Mouse (Mus musculus): ENCODE measurements at regions not wholly inside any gene's neighbourhood (a gene's known extent, or its start where the extent isn't known, plus 50 kb on each side); places are given as distances from the start of the nearest gene placed in this dataset.

- peak; percentile 25 for TF ChIP-seq CTCF (IDR thresholded peaks at IDR 0.05; ENCODE audit: low read depth)
- Histone ChIP-seq H3K36me3 (ENCODE audit: insufficient read depth) (no peaks in the 10 kb centered on the region), H3K27me3 (ENCODE audit: insufficient read depth, low read length) (no peaks in the 10 kb centered on the region; the same call in 1 of the 2 replicates), H3K4me3 (ENCODE audit: low read depth, low read length) (no peak overlapping the region), H3K9me3 (ENCODE audit: low read length) (no peaks in the 10 kb centered on the region), H3K4me1 (ENCODE audit: insufficient read depth) (no peaks in the 10 kb centered on the region), H3K4me2 (ENCODE audit: low read depth) (no peak overlapping the region), H3K27ac (ENCODE audit: low read depth, low read length) (no peak overlapping the region), H3K9ac (no peak overlapping the region)
- DNase-seq (no peak), ATAC-seq (no peak)
- 81% methylated on average over 1 of the region's 1 CpGs for WGBS
These were observed 159.0 kb upstream of the Gas1 start for GRCm38 (mm10) chr13:60336196-60336595.

DNA sequence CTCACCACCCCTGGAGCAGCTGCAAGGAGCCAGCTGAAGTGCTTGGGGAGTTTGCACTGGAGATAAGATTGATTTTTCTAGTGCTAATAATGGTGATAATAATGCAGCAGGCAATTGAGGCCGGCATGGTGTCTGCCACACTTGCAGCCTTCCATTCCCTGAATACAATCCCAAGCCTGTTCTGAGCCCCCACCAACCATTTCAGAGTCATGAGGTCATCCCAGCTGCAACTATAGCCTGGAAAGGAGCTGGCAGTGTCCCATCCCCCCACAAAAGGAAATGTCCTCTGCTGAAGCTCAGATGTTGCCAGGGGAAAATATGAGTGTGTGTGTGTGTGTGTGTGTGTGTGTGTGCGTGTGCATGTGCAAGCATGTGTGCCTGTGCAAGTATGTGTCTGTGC is 160.2 kb upstream of the Gas1 start:
- Histone ChIP-seq H3K9ac (no peak overlapping the region), H3K27me3 (ENCODE audit: insufficient read depth, low read length) (no peaks in the 10 kb centered on the region; the same call in 1 of the 2 replicates), H3K9me3 (ENCODE audit: low read length) (no peaks in the 10 kb centered on the region), H3K27ac (ENCODE audit: low read depth, low read length) (no peak overlapping the region), H3K36me3 (ENCODE audit: insufficient read depth) (no peaks in the 10 kb centered on the region), H3K4me3 (ENCODE audit: low read depth, low read length) (no peak overlapping the region), H3K4me2 (ENCODE audit: low read depth) (no peak overlapping the region), H3K4me1 (ENCODE audit: insufficient read depth) (no peaks in the 10 kb centered on the region)
- WGBS, result 51% methylated on average over 2 of the region's 2 CpGs
- ATAC-seq, result peak; percentile 58; the same call in 1 of the 2 replicates
- TF ChIP-seq CTCF (IDR thresholded peaks at IDR 0.05; ENCODE audit: low read depth), result no peak
- no peak for DNase-seq

GRCm38 (mm10) chr13:60338107-60338506 is 160.9 kb upstream of the Gas1 start:
- TF ChIP-seq CTCF (IDR thresholded peaks at IDR 0.05; ENCODE audit: low read depth), result no peak
- Histone ChIP-seq H3K4me3 (ENCODE audit: low read depth, low read length) (no peak overlapping the region), H3K27ac (ENCODE audit: low read depth, low read length) (no peak overlapping the region), H3K36me3 (ENCODE audit: insufficient read depth) (no peaks in the 10 kb centered on the region), H3K9me3 (ENCODE audit: low read length) (no peaks in the 10 kb centered on the region), H3K27me3 (ENCODE audit: insufficient read depth, low read length) (no peaks in the 10 kb centered on the region; the same call in 1 of the 2 replicates), H3K4me1 (ENCODE audit: insufficient read depth) (no peaks in the 10 kb centered on the region), H3K9ac (no peak overlapping the region), H3K4me2 (ENCODE audit: low read depth) (no peak overlapping the region)
- DNase-seq (no peak), ATAC-seq (no peak)
- 91% methylated on average over 8 of the region's 8 CpGs for WGBS

DNA sequence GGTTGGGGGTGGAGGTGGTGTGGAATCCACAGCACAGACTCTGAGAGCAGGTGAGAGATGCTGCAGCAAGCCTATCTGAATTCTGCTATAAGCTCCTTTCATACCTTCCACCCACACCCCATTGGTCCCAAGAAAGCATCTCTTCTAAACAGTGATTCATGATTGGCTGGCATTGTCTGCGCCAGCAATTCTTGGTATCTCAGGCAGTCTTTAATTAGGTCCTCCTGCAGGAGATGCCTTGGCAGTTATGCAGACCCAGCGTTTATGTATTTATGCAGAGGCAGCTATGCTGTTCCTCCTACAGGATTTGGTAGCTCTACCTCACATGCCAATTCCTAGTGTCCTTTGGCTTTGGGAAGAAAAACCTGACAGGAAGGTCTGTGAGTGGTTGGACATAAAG is 162.9 kb upstream of the Gas1 start:
- Histone ChIP-seq H3K27me3 (ENCODE audit: insufficient read depth, low read length) (no peaks in the 10 kb centered on the region; the same call in 1 of the 2 replicates), H3K4me1 (ENCODE audit: insufficient read depth) (no peaks in the 10 kb centered on the region), H3K4me3 (ENCODE audit: low read depth, low read length) (no peak overlapping the region), H3K36me3 (ENCODE audit: insufficient read depth) (no peaks in the 10 kb centered on the region), H3K27ac (ENCODE audit: low read depth, low read length) (no peak overlapping the region), H3K9me3 (ENCODE audit: low read length) (no peaks in the 10 kb centered on the region), H3K9ac (no peak overlapping the region), H3K4me2 (ENCODE audit: low read depth) (no peak overlapping the region)
- TF ChIP-seq CTCF (IDR thresholded peaks at IDR 0.05; ENCODE audit: low read depth), result no peak
- DNase-seq (no peak), ATAC-seq (no peak)
- 71% methylated on average over 2 of the region's 2 CpGs for WGBS

DNA sequence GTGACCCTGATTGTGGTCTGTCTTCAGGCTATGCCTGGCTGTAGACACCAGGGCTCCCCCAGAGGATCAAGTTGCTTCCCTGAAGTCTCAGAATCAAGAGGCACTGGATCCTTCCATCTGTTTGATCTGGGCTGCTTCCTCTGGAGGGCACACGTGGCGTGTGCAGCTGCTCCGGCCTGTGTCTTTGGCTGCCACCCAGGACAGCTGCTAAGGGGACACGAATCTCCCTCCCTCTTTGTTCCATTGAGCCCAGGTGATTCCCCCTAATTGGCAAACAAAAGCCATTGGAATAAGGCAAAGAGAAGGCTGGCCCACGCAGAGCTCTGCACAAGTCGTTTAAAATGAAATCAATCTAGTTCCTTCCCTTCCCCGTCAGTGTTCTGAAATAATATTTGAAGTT is 170.7 kb upstream of the Gas1 start:
- Histone ChIP-seq H3K27me3 (ENCODE audit: insufficient read depth, low read length) (no peaks in the 10 kb centered on the region), H3K4me3 (ENCODE audit: low read depth, low read length) (no peak overlapping the region), H3K4me2 (ENCODE audit: low read depth) (no peak overlapping the region), H3K9me3 (ENCODE audit: low read length) (no peaks in the 10 kb centered on the region), H3K27ac (ENCODE audit: low read depth, low read length) (no peak overlapping the region), H3K9ac (no peak overlapping the region), H3K36me3 (ENCODE audit: insufficient read depth) (no peaks in the 10 kb centered on the region), H3K4me1 (ENCODE audit: insufficient read depth) (no peaks in the 10 kb centered on the region)
- no peak for ATAC-seq
- no peak for TF ChIP-seq CTCF (IDR thresholded peaks at IDR 0.05; ENCODE audit: low read depth)
- peak; percentile 25 for DNase-seq
- WGBS, result 13% methylated on average over 7 of the region's 7 CpGs

- no peak for DNase-seq
- WGBS, result 74% methylated on average over 2 of the region's 2 CpGs
- no peak for ATAC-seq
- Histone ChIP-seq H3K27ac (ENCODE audit: low read depth, low read length) (no peak overlapping the region), H3K4me1 (ENCODE audit: insufficient read depth) (no peaks in the 10 kb centered on the region), H3K27me3 (ENCODE audit: insufficient read depth, low read length) (no peaks in the 10 kb centered on the region), H3K4me2 (ENCODE audit: low read depth) (no peak overlapping the region), H3K9me3 (ENCODE audit: low read length) (no peaks in the 10 kb centered on the region), H3K36me3 (ENCODE audit: insufficient read depth) (no peaks in the 10 kb centered on the region), H3K9ac (no peak overlapping the region), H3K4me3 (ENCODE audit: low read depth, low read length) (no peak overlapping the region)
- no peak for TF ChIP-seq CTCF (IDR thresholded peaks at IDR 0.05; ENCODE audit: low read depth)
These were observed 171.3 kb upstream of the Gas1 start for GRCm38 (mm10) chr13:60348438-60348837.

GRCm38 (mm10) chr13:60355707-60356490 is 178.7 kb upstream of the Gas1 start:
- DNase-seq (no peak), ATAC-seq (no peak)
- H3K27me3 ChIP-seq (ENCODE audit: insufficient read depth, low read length), result no peaks in the 10 kb centered on the region
- H3K9me3 ChIP-seq (ENCODE audit: low read length), result no peaks in the 10 kb centered on the region
- H3K4me1 ChIP-seq (ENCODE audit: insufficient read depth), result no peaks in the 10 kb centered on the region
- 78% methylated on average over 6 of the region's 6 CpGs for WGBS
- no peak overlapping the region for H3K4me3 ChIP-seq (ENCODE audit: low read depth, low read length)
- H3K27ac ChIP-seq (ENCODE audit: low read depth, low read length), result no peak overlapping the region
- H3K4me2 ChIP-seq (ENCODE audit: low read depth), result no peak overlapping the region
- H3K9ac ChIP-seq, result no peak overlapping the region
- TF ChIP-seq CTCF (IDR thresholded peaks at IDR 0.05; ENCODE audit: low read depth), result no peak
- no peaks in the 10 kb centered on the region for H3K36me3 ChIP-seq (ENCODE audit: insufficient read depth)

All from forebrain, postnatal 0 days (tissue).